Mouse (Mus musculus) heart, postnatal 0 days (tissue): ENCODE measurements around the gene Pik3ap1. TPM values are rescaled to one million over a fixed set of nuclear protein-coding genes. Genes with fewer than 3 reads are reported as not detected.

Experiments used
- ATAC-seq: fragments of 200-750 bp; cut with Nextera tagmentation; 2 replicates; pipeline ENCODE4 v1.8.0; 2017; ENCODE audit warnings: low read depth, moderate number of reproducible peaks, moderate library complexity; ENCODE audit not compliant: insufficient read depth
- DNase-seq: peaks from one replicate; pipeline ENCODE4 v3.0.0-alpha.2; 2016; ENCODE audit warnings: low spot score
- H3K27ac ChIP-seq: fragments of 300-500 bp; sonication (generic); 2 replicates; pipeline ENCODE4 v1.5.1; 2014; ENCODE audit warnings: low read depth, mild to moderate bottlenecking
- H3K27me3 ChIP-seq: fragments of 300-500 bp; sonication (generic); 2 replicates; pipeline ENCODE4 v1.6.1; 2014; ENCODE audit warnings: low read length, mixed read lengths; ENCODE audit not compliant: control insufficient read depth, insufficient read depth
- H3K36me3 ChIP-seq: fragments of 300-500 bp; sonication (generic); replicated peaks from 2 replicates; pipeline ENCODE4 v1.6.1; 2014; ENCODE audit warnings: low read length, mixed read lengths; ENCODE audit not compliant: control insufficient read depth, insufficient read depth
- H3K4me1 ChIP-seq: fragments of 300-500 bp; sonication (generic); 2 replicates; pipeline ENCODE4 v1.6.1; 2014; ENCODE audit warnings: antibody characterized with exemption; ENCODE audit not compliant: control insufficient read depth, insufficient read depth
- H3K4me2 ChIP-seq: fragments of 300-500 bp; sonication (generic); 2 replicates; pipeline ENCODE4 v1.6.1; 2014; ENCODE audit warnings: low read depth, mild to moderate bottlenecking, low read length, moderate library complexity
- H3K4me3 ChIP-seq: fragments of 300-500 bp; sonication (generic); 2 replicates; pipeline ENCODE4 v1.5.1; 2014; ENCODE audit warnings: low read depth, low read length
- H3K9ac ChIP-seq: fragments of 300-500 bp; sonication (generic); replicated peaks from 2 replicates; pipeline ENCODE4 v1.6.1; 2014; ENCODE audit warnings: low read depth, low read length, mixed read lengths
- H3K9me3 ChIP-seq: fragments of 300-500 bp; sonication (generic); replicated peaks from 2 replicates; pipeline ENCODE4 v1.6.1; 2016; ENCODE audit warnings: low read length; ENCODE audit not compliant: control insufficient read depth
- CTCF ChIP-seq: IDR thresholded peaks from 2 replicates; pipeline ENCODE4 v1.5.1; 2016; ENCODE audit warnings: antibody characterized with exemption, control low read depth, low read depth
- EP300 ChIP-seq: IDR thresholded peaks from 2 replicates; pipeline ENCODE4 v1.6.1; 2016; ENCODE audit warnings: antibody characterized with exemption, low read depth
- WGBS: fragments of 180-500 bp; shearing (Covaris S2); extraction: QIAGEN DNeasy Blood & Tissue Kit; methylation state at CpG from one replicate; pipeline ENCODE4 v1.1.7; 2014; 5-methylcytosine and 5-hydroxymethylcytosine counted together
- polyA plus RNA-seq: library from polyadenylated mRNA; unstranded; fragments of >200 nt; fragmentation: Nextera tagmentation; extraction: Ambion mirVana; gene quantifications from 2 replicates; pipeline ENCODE4 v1.2.1, GENCODE M21; 2015
- total RNA-seq: library from RNA; depleted of rRNA; stranded (reverse); fragments of >200 nt; gene quantifications from 2 replicates; pipeline ENCODE4 v1.2.3, GENCODE M21; 2014; ENCODE audit warnings: low replicate concordance

The Pik3ap1 gene
- total and polyA plus RNA-seq, 2 experiments from 2014 or later = 0.93 to 1.5 TPM

- Histone ChIP-seq H3K4me1 (no peaks in the 10 kb centered on the region), H3K4me2 (no peak overlapping the region), H3K27me3 (no peaks in the 10 kb centered on the region), H3K27ac (no peak overlapping the region), H3K9ac (no peak overlapping the region), H3K4me3 (no peak overlapping the region), H3K36me3 (no peaks in the 10 kb centered on the region), H3K9me3 (no peaks in the 10 kb centered on the region)
- WGBS = 80% methylated on average over 7 of the region's 7 CpGs
- ATAC-seq (no peak), DNase-seq (no peak)
- TF ChIP-seq CTCF (no peak), EP300 (no peak)
These were observed 54.5 kb downstream of the Pik3ap1 start for GRCm38 (mm10) chr19:41330401-41330800.

GRCm38 (mm10) chr19:41329961-41330360 lies 54.9 kb downstream of the Pik3ap1 start:
- 92% methylated on average over 7 of the region's 7 CpGs for WGBS
- no peak for TF ChIP-seq CTCF
- no peak for TF ChIP-seq EP300
- Histone ChIP-seq H3K27me3 (no peaks in the 10 kb centered on the region), H3K4me1 (no peaks in the 10 kb centered on the region), H3K27ac (no peak overlapping the region), H3K9me3 (no peaks in the 10 kb centered on the region), H3K36me3 (no peaks in the 10 kb centered on the region), H3K4me3 (no peak overlapping the region), H3K9ac (no peak overlapping the region), H3K4me2 (no peak overlapping the region)
- DNase-seq (no peak), ATAC-seq (no peak)

- DNase-seq (no peak), ATAC-seq (no peak)
- Histone ChIP-seq H3K9me3 (no peaks in the 10 kb centered on the region), H3K4me1 (no peaks in the 10 kb centered on the region), H3K27me3 (no peaks in the 10 kb centered on the region), H3K4me3 (no peak overlapping the region), H3K9ac (no peak overlapping the region), H3K27ac (no peak overlapping the region), H3K36me3 (no peaks in the 10 kb centered on the region), H3K4me2 (no peak overlapping the region)
- WGBS = 71% methylated on average over 9 of the region's 9 CpGs
- TF ChIP-seq EP300 (no peak), CTCF (no peak)
These were observed 56.2 kb downstream of the Pik3ap1 start for GRCm38 (mm10) chr19:41328743-41329142.

- H3K27ac ChIP-seq = no peak overlapping the region
- no peaks in the 10 kb centered on the region for H3K9me3 ChIP-seq
- no peak overlapping the region for H3K4me3 ChIP-seq
- ATAC-seq (no peak), DNase-seq (no peak)
- no peaks in the 10 kb centered on the region for H3K36me3 ChIP-seq
- TF ChIP-seq EP300 (no peak), CTCF (no peak)
- no peak overlapping the region for H3K4me2 ChIP-seq
- no peak overlapping the region for H3K9ac ChIP-seq
- no peaks in the 10 kb centered on the region for H3K4me1 ChIP-seq
- 0 out of 2 replicates have a peak, but pooled peaks cover 3% of the 10 kb centered on the region for H3K27me3 ChIP-seq
These were observed 61.1 kb downstream of the Pik3ap1 start for GRCm38 (mm10) chr19:41323813-41324212.

GRCm38 (mm10) chr19:41323125-41323524 lies 61.8 kb downstream of the Pik3ap1 start:
- 0 out of 2 replicates have a peak, but pooled peaks cover 3% of the 10 kb centered on the region for H3K27me3 ChIP-seq
- no peak overlapping the region for H3K9ac ChIP-seq
- no peak for DNase-seq
- no peaks in the 10 kb centered on the region for H3K36me3 ChIP-seq
- 67% methylated on average over 4 of the region's 4 CpGs for WGBS
- no peaks in the 10 kb centered on the region for H3K4me1 ChIP-seq
- no peak overlapping the region for H3K27ac ChIP-seq
- H3K9me3 ChIP-seq = no peaks in the 10 kb centered on the region
- TF ChIP-seq CTCF (no peak), EP300 (no peak)
- H3K4me2 ChIP-seq = no peak overlapping the region
- H3K4me3 ChIP-seq = no peak overlapping the region
- no peak for ATAC-seq

GRCm38 (mm10) chr19:41321149-41321548 lies 63.8 kb downstream of the Pik3ap1 start:
- Histone ChIP-seq H3K27ac (no peak overlapping the region), H3K9ac (no peak overlapping the region), H3K36me3 (no peaks in the 10 kb centered on the region), H3K4me2 (no peak overlapping the region), H3K27me3 (0 out of 2 replicates have a peak, but pooled peaks cover 6% of the 10 kb centered on the region), H3K4me3 (no peak overlapping the region), H3K4me1 (no peaks in the 10 kb centered on the region), H3K9me3 (no peaks in the 10 kb centered on the region)
- TF ChIP-seq CTCF (no peak), EP300 (no peak)
- ATAC-seq (no peak), DNase-seq (no peak)
- 69% methylated on average over 4 of the region's 4 CpGs for WGBS
